Mouse (Mus musculus) kidney, adult 2 months (tissue): Measurements from ENCODE around the gene Smtnl1. TPM values are rescaled to one million over a fixed set of nuclear protein-coding genes. Genes with fewer than 3 reads are reported as not detected.

Experiments used
- DNase-seq: peaks from one replicate; pipeline ENCODE4 v3.0.0; 2021
- H3K27ac ChIP-seq: fragments of 200-500 bp; 2 replicates; pipeline ENCODE4 v1.5.1; 2012; ENCODE audit warnings: low read depth, low read length, control low read depth, inconsistent platforms; ENCODE audit not compliant: insufficient read depth
- H3K27me3 ChIP-seq: fragments of 200-500 bp; replicated peaks from 2 replicates; pipeline ENCODE4 v1.6.1; 2012; ENCODE audit warnings: mild to moderate bottlenecking, moderate library complexity, low read length, inconsistent platforms; ENCODE audit not compliant: control insufficient read depth, insufficient read depth
- H3K36me3 ChIP-seq: fragments of 200-500 bp; 2 replicates; pipeline ENCODE4 v1.6.1; 2012; ENCODE audit warnings: mild to moderate bottlenecking, moderate library complexity, low read length, inconsistent platforms; ENCODE audit not compliant: control insufficient read depth, insufficient read depth
- H3K4me1 ChIP-seq: fragments of 200-500 bp; 2 replicates; pipeline ENCODE4 v1.6.1; 2011; ENCODE audit warnings: low read length; ENCODE audit not compliant: control insufficient read depth, insufficient read depth
- H3K4me3 ChIP-seq: fragments of 200-500 bp; 2 replicates; pipeline ENCODE4 v1.5.1; 2011; ENCODE audit warnings: mild to moderate bottlenecking, low read depth, low read length, control low read depth; ENCODE audit not compliant: insufficient read depth
- CTCF ChIP-seq: fragments of 200-500 bp; conservative IDR thresholded peaks from 2 replicates; pipeline ENCODE4 v1.5.1; 2011; ENCODE audit warnings: low read depth, mild to moderate bottlenecking, control low read depth, low read length, moderate library complexity, mixed read lengths; ENCODE audit not compliant: insufficient read depth, insufficient read length
- POLR2A ChIP-seq: fragments of 200-500 bp; IDR thresholded peaks from one replicate; pipeline ENCODE4 v1.6.1; 2011; ENCODE audit warnings: low read depth, low read length, control low read depth
- WGBS: fragments of 180-500 bp; shearing (Covaris S2); methylation state at CpG from one replicate; pipeline ENCODE4 v1.1.7; 2018; 5-methylcytosine and 5-hydroxymethylcytosine counted together
- polyA plus RNA-seq: library from polyadenylated mRNA; depleted of rRNA; stranded (reverse); fragments of >200 nt; gene quantifications from 2 replicates; pipeline ENCODE4 v1.2.3, GENCODE M21; 2012

Gene Smtnl1
- polyA plus RNA-seq, 1 experiment = 2.6 TPM

- TF ChIP-seq POLR2A (no peak), CTCF (no peak)
- Histone ChIP-seq H3K36me3 (no peaks in the 10 kb centered on the region), H3K27ac (no peak overlapping the region), H3K27me3 (no peaks in the 10 kb centered on the region), H3K4me1 (no peaks in the 10 kb centered on the region), H3K4me3 (no peak overlapping the region)
- DNase-seq = no peak
- WGBS = 74% methylated on average over 7 of the region's 7 CpGs
Observed at GRCm38 (mm10) chr2:84859991-84860780, 37.7 kb upstream of the Smtnl1 start.

DNA sequence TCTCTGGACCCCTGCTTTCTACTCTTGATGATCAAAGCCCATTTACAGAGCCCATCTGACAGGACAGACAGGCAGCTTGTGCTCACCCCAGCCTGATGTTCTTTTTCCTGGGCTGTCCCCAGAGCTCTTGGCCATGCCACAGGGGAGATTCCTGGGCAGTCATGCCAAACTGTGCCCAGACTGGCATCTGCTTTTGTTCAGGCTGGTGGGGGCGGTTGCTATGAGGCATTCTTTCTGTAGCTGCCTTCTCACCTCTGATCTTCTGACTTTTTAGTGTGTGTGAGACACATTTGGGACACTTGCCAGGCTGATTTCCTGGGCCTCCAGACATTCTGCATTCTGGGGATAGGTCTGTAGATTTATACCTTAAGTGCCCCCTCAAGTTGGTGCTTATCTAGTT lies 36.1 kb upstream of the Smtnl1 start:
- Histone ChIP-seq H3K4me3 (no peak overlapping the region), H3K27me3 (no peaks in the 10 kb centered on the region), H3K4me1 (no peaks in the 10 kb centered on the region), H3K27ac (no peak overlapping the region), H3K36me3 (no peaks in the 10 kb centered on the region)
- WGBS = 86% methylated on average over 1 of the region's 1 CpGs
- no peak for DNase-seq
- no peak for TF ChIP-seq CTCF
- TF ChIP-seq POLR2A = no peak

- Histone ChIP-seq H3K4me1 (peaks cover 3% of the 10 kb centered on the region; the same call in 1 of the 2 replicates), H3K36me3 (no peaks in the 10 kb centered on the region), H3K27me3 (no peaks in the 10 kb centered on the region), H3K4me3 (no peak overlapping the region), H3K27ac (no peak overlapping the region)
- DNase-seq = peak; percentile 73
- WGBS = 49% methylated on average over 2 of the region's 2 CpGs
- TF ChIP-seq CTCF = peak; percentile 92
- no peak for TF ChIP-seq POLR2A
Observed at GRCm38 (mm10) chr2:84855732-84856131, 33.3 kb upstream of the Smtnl1 start.

GRCm38 (mm10) chr2:84851130-84852040 lies 28.9 kb upstream of the Smtnl1 start:
- Histone ChIP-seq H3K36me3 (no peaks in the 10 kb centered on the region), H3K27ac (peak overlapping the region; percentile 74; the same call in 1 of the 2 replicates), H3K4me1 (peaks cover 3% of the 10 kb centered on the region; the same call in 1 of the 2 replicates), H3K4me3 (no peak overlapping the region), H3K27me3 (no peaks in the 10 kb centered on the region)
- DNase-seq = peak; percentile 88
- TF ChIP-seq POLR2A = no peak
- TF ChIP-seq CTCF = no peak
- 33% methylated on average over 23 of the region's 23 CpGs for WGBS

DNA sequence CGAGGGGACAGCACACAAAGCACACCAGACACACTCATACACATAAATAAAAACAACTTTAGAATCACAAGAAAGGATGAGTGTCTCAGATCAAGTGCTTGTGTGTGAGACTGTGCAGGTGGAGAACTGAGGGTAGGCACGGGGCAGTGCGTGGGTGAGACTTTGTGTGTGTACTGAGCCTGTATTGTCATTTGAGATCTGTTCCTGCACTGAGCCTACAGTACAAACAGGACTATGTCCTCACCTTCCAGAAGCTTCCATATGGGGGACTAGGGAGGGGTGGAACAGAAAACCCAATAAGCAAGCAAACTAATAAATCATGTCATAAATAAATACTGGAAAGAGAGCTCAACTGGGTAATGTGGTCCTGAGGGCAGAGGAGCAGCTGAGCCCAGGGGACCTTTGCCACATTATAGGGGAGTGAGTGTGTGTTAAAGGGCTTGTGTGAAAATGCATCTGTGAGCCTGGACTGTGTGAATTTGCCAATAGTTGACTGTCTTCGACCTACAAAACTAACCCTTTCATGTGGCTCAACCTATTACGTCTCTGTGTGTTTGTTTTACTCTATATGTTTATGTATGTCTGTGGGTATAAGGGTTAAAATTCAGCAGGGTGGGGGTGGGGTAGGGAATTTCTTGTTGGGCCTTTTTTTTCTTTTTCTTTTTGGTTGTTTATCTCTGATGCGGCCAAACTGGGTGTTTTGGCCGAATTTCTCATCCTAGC lies 28.1 kb upstream of the Smtnl1 start:
- Histone ChIP-seq H3K27ac (no peak overlapping the region), H3K27me3 (no peaks in the 10 kb centered on the region), H3K4me1 (peaks cover 3% of the 10 kb centered on the region; the same call in 1 of the 2 replicates), H3K36me3 (no peaks in the 10 kb centered on the region), H3K4me3 (no peak overlapping the region)
- 60% methylated on average over 7 of the region's 7 CpGs for WGBS
- DNase-seq = no peak
- no peak for TF ChIP-seq POLR2A
- no peak for TF ChIP-seq CTCF

DNA sequence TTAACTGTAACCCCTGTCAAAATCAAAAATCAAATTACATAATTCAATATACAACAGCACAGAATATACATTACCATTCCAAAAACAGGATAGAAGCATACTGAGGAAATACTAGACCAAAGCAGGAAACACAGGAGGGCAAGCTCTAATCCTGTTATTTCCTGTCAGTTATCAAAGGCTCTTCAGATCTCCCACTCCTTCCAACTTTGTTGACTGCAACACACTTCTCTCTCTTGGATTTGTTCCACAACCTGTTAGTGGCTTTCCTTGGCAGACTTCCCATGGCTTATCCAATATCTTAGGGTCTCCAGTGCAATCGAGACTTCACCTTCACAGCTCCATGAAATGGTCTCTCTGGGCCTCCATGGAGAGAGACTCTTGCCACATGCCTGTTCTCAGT lies 22.8 kb upstream of the Smtnl1 start:
- no peak overlapping the region for H3K4me3 ChIP-seq
- no peak for DNase-seq
- TF ChIP-seq CTCF (no peak), POLR2A (no peak)
- no peak overlapping the region for H3K27ac ChIP-seq
- H3K36me3 ChIP-seq = no peaks in the 10 kb centered on the region
- peaks cover 5% of the 10 kb centered on the region; the same call in 1 of the 2 replicates for H3K4me1 ChIP-seq
- WGBS = 71% methylated on average over 1 of the region's 1 CpGs
- H3K27me3 ChIP-seq = peaks cover 4% of the 10 kb centered on the region; the same call in 1 of the 2 replicates

DNA sequence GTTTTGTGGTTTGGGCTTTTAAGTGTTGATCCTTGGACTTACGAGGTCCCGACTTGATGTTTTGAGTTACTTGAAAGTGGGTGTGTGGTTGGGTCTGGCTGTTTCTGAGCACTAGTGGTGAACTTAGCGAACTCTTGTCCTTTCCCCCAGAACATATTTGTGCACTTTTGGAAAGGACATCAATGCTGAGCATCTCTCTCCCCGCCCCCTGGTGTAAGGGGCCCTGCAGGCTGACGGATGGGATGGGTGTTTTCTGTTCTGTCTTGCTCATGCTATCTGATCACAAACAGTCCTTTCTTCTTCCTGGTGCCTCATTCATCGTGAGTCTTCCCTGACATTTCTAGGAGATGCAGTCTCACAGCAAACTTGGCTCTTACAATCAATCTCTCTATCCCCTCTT lies 21.2 kb upstream of the Smtnl1 start:
- Histone ChIP-seq H3K36me3 (no peaks in the 10 kb centered on the region), H3K27me3 (peaks cover 4% of the 10 kb centered on the region; the same call in 1 of the 2 replicates), H3K4me1 (peaks cover 10% of the 10 kb centered on the region; the same call in 1 of the 2 replicates), H3K4me3 (no peak overlapping the region), H3K27ac (no peak overlapping the region)
- TF ChIP-seq POLR2A (no peak), CTCF (no peak)
- WGBS = 79% methylated on average over 6 of the region's 6 CpGs
- DNase-seq = no peak
